Mouse (Mus musculus): Measurements from ENCODE around the gene Cxcl9.

Gene Cxcl9

DNA sequence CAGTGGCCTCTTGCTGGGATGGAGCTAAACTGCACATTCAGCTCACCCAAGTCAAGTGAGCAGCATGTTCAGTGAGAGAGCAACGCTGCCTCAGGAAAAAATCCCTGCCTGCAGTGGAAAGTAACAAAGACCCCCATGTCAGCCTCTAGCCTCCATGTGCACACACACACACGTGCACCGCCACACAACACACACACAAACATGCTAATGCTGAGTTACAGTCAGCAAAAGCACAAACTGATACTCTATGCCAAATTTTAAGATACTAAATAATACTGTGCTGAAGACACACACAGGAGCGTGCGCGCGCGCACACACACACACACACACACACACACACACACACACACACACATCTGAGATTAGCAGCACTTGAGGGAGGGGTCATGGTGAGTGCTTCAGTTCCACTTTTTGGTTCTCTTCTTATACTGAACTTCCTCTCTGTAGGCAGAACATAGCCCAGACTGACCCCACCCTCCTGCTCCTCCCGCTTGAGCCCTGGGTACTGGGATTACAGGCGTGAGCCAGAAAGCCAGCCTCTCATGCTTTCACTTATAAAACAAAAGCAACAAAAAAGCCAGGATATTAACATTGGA lies 48.8 kb downstream of the Cxcl9 start:
- DNase-seq (ENCODE audit: low read depth): peak; percentile 30

DNA sequence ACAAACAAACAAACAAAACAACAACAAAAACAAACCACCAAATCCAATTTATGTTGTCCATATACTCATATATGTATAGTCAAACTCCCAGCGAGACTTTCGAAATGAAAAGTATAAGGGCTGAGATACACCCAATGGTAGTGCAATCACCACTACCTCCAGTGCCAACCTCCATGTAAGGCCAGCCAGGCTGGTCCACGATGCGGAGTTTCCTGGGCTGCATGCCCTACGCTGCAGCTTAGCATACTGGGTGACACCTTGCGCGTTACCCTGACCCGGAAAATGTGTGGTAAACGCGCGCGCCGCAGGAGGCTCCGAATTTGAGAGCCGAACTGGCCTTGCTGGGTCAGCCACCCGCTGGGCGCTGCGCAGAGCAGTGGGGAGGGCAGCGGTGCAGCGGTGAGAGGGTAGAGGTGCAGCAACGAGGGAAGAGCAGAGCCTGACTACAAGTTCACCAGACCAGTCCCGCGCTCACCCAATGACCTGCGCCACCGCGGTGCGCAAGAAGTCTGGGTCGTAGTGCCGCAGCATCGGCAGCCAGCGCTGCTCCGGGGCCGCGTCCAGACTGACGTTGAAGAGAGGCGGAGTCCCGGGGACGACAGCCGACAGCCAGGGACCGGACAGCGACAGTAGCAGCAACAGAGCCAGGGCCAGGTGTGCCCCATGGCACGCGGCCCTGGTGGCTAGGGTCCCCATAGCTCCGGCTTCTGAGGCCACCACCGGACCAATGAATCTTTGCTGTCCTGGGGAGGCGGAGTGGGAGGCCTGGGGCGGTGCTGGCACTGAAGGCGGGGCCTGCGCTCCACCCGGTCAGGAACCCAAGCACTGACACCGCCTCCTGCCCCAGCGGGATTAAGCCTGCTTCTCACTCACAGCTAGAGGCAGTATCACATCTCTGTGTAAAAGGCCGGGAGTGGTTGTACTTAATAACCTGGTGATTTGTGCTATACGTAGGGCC lies 50.2 kb downstream of the Cxcl9 start, which contains the start of gene Naaa:
Gene Naaa (minus strand): TSS at position 734 of the 958 bp plus-strand sequence.
- DNase-seq (ENCODE audit: low read depth): peak; percentile 85

All from naive thymus-derived CD4-positive, alpha-beta T cell, adult 2 months (primary cell).